Mouse (Mus musculus) stomach, embryonic 14.5 days (tissue): Measurements from ENCODE around the gene Nppc. TPM values are rescaled to one million over a fixed set of nuclear protein-coding genes. Genes with fewer than 3 reads are reported as not detected.

Experiments used
- ATAC-seq: fragments of 200-750 bp; cut with Nextera tagmentation; 2 replicates; pipeline ENCODE4 v1.8.0; 2017; ENCODE audit warnings: low read depth, moderate TSS enrichment; ENCODE audit not compliant: insufficient number of reproducible peaks, insufficient read depth, low FRiP score
- H3K27ac ChIP-seq: fragments of 300-500 bp; sonication (generic); 2 replicates; pipeline ENCODE4 v1.5.1; 2014; ENCODE audit warnings: mild to moderate bottlenecking, low read length, moderate library complexity, mixed read lengths
- H3K27me3 ChIP-seq: fragments of 300-500 bp; sonication (generic); 2 replicates; pipeline ENCODE4 v1.6.1; 2014; ENCODE audit warnings: low read length, control low read depth, mixed read lengths; ENCODE audit not compliant: control insufficient read depth, insufficient read depth
- H3K36me3 ChIP-seq: fragments of 300-500 bp; sonication (generic); 2 replicates; pipeline ENCODE4 v1.6.1; 2014; ENCODE audit warnings: mild to moderate bottlenecking, control low read depth, low read length, moderate library complexity, mixed read lengths; ENCODE audit not compliant: control insufficient read depth, insufficient read depth
- H3K4me1 ChIP-seq: fragments of 300-500 bp; sonication (generic); 2 replicates; pipeline ENCODE4 v1.6.1; 2014; ENCODE audit warnings: low read length, control low read depth, mixed read lengths; ENCODE audit not compliant: control insufficient read depth, insufficient read depth
- H3K4me2 ChIP-seq: fragments of 300-500 bp; sonication (generic); replicated peaks from 2 replicates; pipeline ENCODE4 v1.6.1; 2014; ENCODE audit warnings: low read depth, low read length, control low read depth
- H3K4me3 ChIP-seq: fragments of 300-500 bp; sonication (generic); 2 replicates; pipeline ENCODE4 v1.5.1; 2014; ENCODE audit warnings: low read depth, low read length, control low read depth
- H3K9ac ChIP-seq: fragments of 300-500 bp; sonication (generic); replicated peaks from 2 replicates; pipeline ENCODE4 v1.6.1; 2014; ENCODE audit warnings: low read depth, mild to moderate bottlenecking, control low read depth, low read length, moderate library complexity, mixed read lengths
- H3K9me3 ChIP-seq: fragments of 300-500 bp; sonication (generic); 2 replicates; pipeline ENCODE4 v1.6.1; 2016; ENCODE audit warnings: low read depth, low read length, control low read depth; ENCODE audit not compliant: control insufficient read depth
- WGBS: fragments of 180-500 bp; shearing (Covaris S2); extraction: QIAGEN DNeasy Blood & Tissue Kit; methylation state at CpG from one replicate; pipeline ENCODE4 v1.1.7; 2014; 5-methylcytosine and 5-hydroxymethylcytosine counted together
- polyA plus RNA-seq: library from polyadenylated mRNA; unstranded; fragments of >200 nt; fragmentation: Nextera tagmentation; extraction: Ambion mirVana; gene quantifications from 2 replicates; pipeline ENCODE4 v1.2.1, GENCODE M21; 2014

Gene Nppc
- polyA plus RNA-seq, 1 experiment from 2014 or later, result 1.2 TPM

GRCm38 (mm10) chr1:86677624-86678023 is 7.3 kb upstream of the Nppc start:
- Histone ChIP-seq H3K9ac (no peak overlapping the region), H3K4me2 (no peak overlapping the region), H3K27ac (no peak overlapping the region), H3K4me1 (peaks cover 4% of the 10 kb centered on the region; the same call in 1 of the 2 replicates), H3K9me3 (no peaks in the 10 kb centered on the region), H3K36me3 (no peaks in the 10 kb centered on the region), H3K27me3 (no peaks in the 10 kb centered on the region), H3K4me3 (no peak overlapping the region)
- WGBS, result 73% methylated on average over 3 of the region's 3 CpGs
- ATAC-seq, result no peak

GRCm38 (mm10) chr1:86675126-86675525 is 4.8 kb upstream of the Nppc start:
- Histone ChIP-seq H3K4me2 (no peak overlapping the region), H3K36me3 (no peaks in the 10 kb centered on the region), H3K4me1 (peaks cover 7% of the 10 kb centered on the region; the same call in 1 of the 2 replicates), H3K27ac (no peak overlapping the region), H3K4me3 (no peak overlapping the region), H3K27me3 (peaks cover 8% of the 10 kb centered on the region; the same call in 1 of the 2 replicates), H3K9ac (no peak overlapping the region), H3K9me3 (no peaks in the 10 kb centered on the region)
- 84% methylated on average over 12 of the region's 12 CpGs for WGBS
- ATAC-seq, result no peak

- Histone ChIP-seq H3K27me3 (peaks cover 8% of the 10 kb centered on the region; the same call in 1 of the 2 replicates), H3K4me1 (peaks cover 12% of the 10 kb centered on the region; the same call in 1 of the 2 replicates), H3K9ac (no peak overlapping the region), H3K4me2 (no peak overlapping the region), H3K36me3 (no peaks in the 10 kb centered on the region), H3K27ac (no peak overlapping the region), H3K4me3 (no peak overlapping the region), H3K9me3 (no peaks in the 10 kb centered on the region)
- WGBS, result 28% methylated on average over 9 of the region's 9 CpGs
- no peak for ATAC-seq
Observed at GRCm38 (mm10) chr1:86674385-86674784, 4.0 kb upstream of the Nppc start.

- Histone ChIP-seq H3K4me1 (peaks cover 10% of the 10 kb centered on the region; the same call in 1 of the 2 replicates), H3K36me3 (no peaks in the 10 kb centered on the region), H3K4me2 (peak overlapping the region; percentile 95), H3K4me3 (peak overlapping the region; percentile 42), H3K9me3 (no peaks in the 10 kb centered on the region), H3K27ac (no peak overlapping the region), H3K9ac (peak overlapping the region; percentile 28; the same call in 1 of the 2 replicates), H3K27me3 (peaks cover 17% of the 10 kb centered on the region; the same call in 1 of the 2 replicates)
- 1% methylated on average over 44 of the region's 44 CpGs for WGBS
- peak; percentile 61; the same call in 1 of the 2 replicates for ATAC-seq
Observed at GRCm38 (mm10) chr1:86669552-86670273, 658 bp downstream of the Nppc start.

GRCm38 (mm10) chr1:86665091-86665490 is 5.3 kb downstream of the Nppc start:
- no peaks in the 10 kb centered on the region for H3K36me3 ChIP-seq
- no peak overlapping the region for H3K9ac ChIP-seq
- no peak overlapping the region for H3K4me2 ChIP-seq
- 0 out of 2 replicates have a peak, but pooled peaks cover 9% of the 10 kb centered on the region for H3K27me3 ChIP-seq
- ATAC-seq, result no peak
- H3K9me3 ChIP-seq, result no peaks in the 10 kb centered on the region
- H3K27ac ChIP-seq, result no peak overlapping the region
- H3K4me3 ChIP-seq, result no peak overlapping the region
- peaks cover 5% of the 10 kb centered on the region; the same call in 1 of the 2 replicates for H3K4me1 ChIP-seq
- 65% methylated on average over 2 of the region's 2 CpGs for WGBS

- no peak for ATAC-seq
- WGBS, result 86% methylated on average over 5 of the region's 5 CpGs
- H3K4me2 ChIP-seq, result no peak overlapping the region
Observed at GRCm38 (mm10) chr1:86657071-86657470, 13.3 kb downstream of the Nppc start.

GRCm38 (mm10) chr1:86652675-86653074 is 17.7 kb downstream of the Nppc start:
- H3K36me3 ChIP-seq, result no peaks in the 10 kb centered on the region
- H3K27me3 ChIP-seq, result no peaks in the 10 kb centered on the region
- no peak for ATAC-seq
- no peaks in the 10 kb centered on the region for H3K4me1 ChIP-seq
- H3K9ac ChIP-seq, result no peak overlapping the region
- WGBS, result 47% methylated on average over 4 of the region's 4 CpGs
- no peak overlapping the region for H3K27ac ChIP-seq
- H3K4me3 ChIP-seq, result no peak overlapping the region
- no peak overlapping the region for H3K4me2 ChIP-seq
- no peaks in the 10 kb centered on the region for H3K9me3 ChIP-seq

More at GRCm38 (mm10) chr1:86657071-86657470, 13.3 kb downstream of the Nppc start:
- Histone ChIP-seq H3K27me3 (no peaks in the 10 kb centered on the region), H3K4me1 (no peaks in the 10 kb centered on the region), H3K9me3 (no peaks in the 10 kb centered on the region), H3K36me3 (no peaks in the 10 kb centered on the region), H3K9ac (no peak overlapping the region), H3K27ac (no peak overlapping the region), H3K4me3 (no peak overlapping the region)

- H3K36me3 ChIP-seq, result no peaks in the 10 kb centered on the region
- no peak overlapping the region for H3K4me3 ChIP-seq
- no peaks in the 10 kb centered on the region for H3K27me3 ChIP-seq
- H3K27ac ChIP-seq, result no peak overlapping the region
- H3K4me2 ChIP-seq, result no peak overlapping the region
- no peaks in the 10 kb centered on the region for H3K9me3 ChIP-seq
- H3K9ac ChIP-seq, result no peak overlapping the region
- no peak for ATAC-seq
- no peaks in the 10 kb centered on the region for H3K4me1 ChIP-seq
- whole genome bisulfite sequencing, result 17% methylated on average over 6 of the region's 6 CpGs
Observed at GRCm38 (mm10) chr1:86650272-86650671, 20.1 kb downstream of the Nppc start.
